Mouse (Mus musculus): ENCODE measurements around the gene Epm2a. TPM values are rescaled to one million over a fixed set of nuclear protein-coding genes. Genes with fewer than 3 reads are reported as not detected.

The Epm2a gene
- total RNA-seq (2014; rRNA removed; ENCODE audit: low replicate concordance) (9.1 and 13.3 TPM in 2 replicates), polyA plus RNA-seq (2015; fragmentation: Nextera tagmentation; extraction: Ambion mirVana) (1.1 and 1.3 TPM in 2 replicates)

DNA sequence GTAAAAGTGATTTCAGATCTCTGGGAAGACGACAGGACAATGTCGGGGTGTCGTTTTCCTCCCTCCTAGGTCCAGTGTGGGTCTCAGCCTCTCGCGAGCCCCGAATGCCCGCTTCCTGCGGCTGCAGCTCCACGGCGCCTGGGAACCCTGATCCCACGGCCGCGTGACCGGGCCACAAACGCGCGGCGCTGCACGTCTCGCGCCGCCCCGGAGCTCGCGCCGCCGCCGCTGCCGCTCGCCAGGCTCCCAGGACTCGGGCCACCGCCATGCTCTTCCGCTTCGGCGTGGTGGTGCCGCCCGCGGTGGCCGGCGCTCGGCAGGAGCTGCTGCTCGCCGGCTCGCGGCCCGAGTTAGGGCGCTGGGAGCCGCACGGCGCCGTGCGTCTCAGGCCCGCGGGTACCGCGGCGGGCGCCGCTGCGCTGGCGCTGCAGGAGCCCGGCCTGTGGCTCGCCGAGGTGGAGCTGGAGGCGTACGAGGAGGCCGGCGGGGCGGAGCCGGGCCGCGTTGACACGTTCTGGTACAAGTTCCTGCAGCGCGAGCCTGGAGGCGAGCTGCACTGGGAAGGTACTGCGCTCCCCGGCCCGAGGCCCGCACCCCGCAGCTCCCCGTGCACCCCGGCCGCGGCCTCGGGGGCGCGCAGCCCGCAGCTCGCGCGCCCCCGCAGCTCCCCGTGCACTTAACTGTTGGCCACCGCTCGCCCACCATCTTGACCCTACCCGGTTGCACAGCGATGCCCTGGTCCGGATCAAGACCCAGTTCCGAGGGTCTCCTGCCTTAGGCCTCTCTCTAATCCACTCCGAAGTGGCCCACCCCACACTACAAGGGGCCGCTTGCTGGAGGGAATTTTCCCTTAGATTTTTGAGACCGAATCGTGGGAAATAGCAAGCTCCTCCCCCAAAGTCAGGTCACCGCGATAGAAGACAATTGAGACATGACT lies at the start of gene Epm2a:
TSS of gene Epm2a (plus strand) at position 200 of the 937 bp plus-strand sequence.
- Histone ChIP-seq H3K36me3 (replicated peaks; ENCODE audit: control insufficient read depth, insufficient read depth, low read length) (no peaks in the 10 kb centered on the region), H3K27me3 (ENCODE audit: control insufficient read depth, insufficient read depth, low read length) (no peaks in the 10 kb centered on the region), H3K27ac (ENCODE audit: low read depth) (peak within 1 kb of the TSS; percentile 97), H3K4me2 (ENCODE audit: low read depth, low read length) (peak within 1 kb of the TSS; percentile 77), H3K9me3 (replicated peaks; ENCODE audit: control insufficient read depth, low read length) (no peaks in the 10 kb centered on the region), H3K9ac (replicated peaks; ENCODE audit: low read depth, low read length) (peak within 1 kb of the TSS; percentile 92), H3K4me1 (ENCODE audit: control insufficient read depth, insufficient read depth) (no peaks in the 10 kb centered on the region), H3K4me3 (ENCODE audit: low read depth, low read length) (peak within 1 kb of the TSS; percentile 78)
- TF ChIP-seq EP300 (IDR thresholded peaks at IDR 0.05; ENCODE audit: low read depth) (no peak), CTCF (IDR thresholded peaks at IDR 0.05; ENCODE audit: low read depth) (no peak)
- ATAC-seq (ENCODE audit: insufficient read depth, low read depth) = peak; percentile 95
- peak; percentile 80 for DNase-seq (ENCODE audit: low spot score)
- WGBS = under 1% methylated on average over 106 of the region's 106 CpGs

DNA sequence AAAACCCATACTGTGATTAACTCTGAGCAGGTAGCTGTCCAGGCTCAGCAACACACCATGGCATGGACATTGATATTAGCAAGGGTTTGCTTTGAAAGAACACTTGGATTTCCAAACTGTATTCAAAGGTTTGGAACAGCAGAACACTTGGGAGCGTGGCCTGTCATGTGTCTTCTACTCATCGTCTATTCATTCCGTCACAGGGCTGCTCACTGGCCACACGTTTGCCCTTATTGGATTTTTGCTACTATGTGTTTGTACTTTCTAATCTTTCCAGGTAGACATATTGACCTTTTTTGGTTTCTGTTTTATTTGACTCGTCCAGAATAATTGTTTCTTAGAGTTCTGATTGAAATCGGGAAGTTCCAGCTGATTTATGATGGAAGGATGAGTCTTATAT lies 44.8 kb upstream of the Epm2a start:
- no peak for ATAC-seq (ENCODE audit: insufficient read depth, low read depth)
- 87% methylated on average over 6 of the region's 6 CpGs for WGBS

DNA sequence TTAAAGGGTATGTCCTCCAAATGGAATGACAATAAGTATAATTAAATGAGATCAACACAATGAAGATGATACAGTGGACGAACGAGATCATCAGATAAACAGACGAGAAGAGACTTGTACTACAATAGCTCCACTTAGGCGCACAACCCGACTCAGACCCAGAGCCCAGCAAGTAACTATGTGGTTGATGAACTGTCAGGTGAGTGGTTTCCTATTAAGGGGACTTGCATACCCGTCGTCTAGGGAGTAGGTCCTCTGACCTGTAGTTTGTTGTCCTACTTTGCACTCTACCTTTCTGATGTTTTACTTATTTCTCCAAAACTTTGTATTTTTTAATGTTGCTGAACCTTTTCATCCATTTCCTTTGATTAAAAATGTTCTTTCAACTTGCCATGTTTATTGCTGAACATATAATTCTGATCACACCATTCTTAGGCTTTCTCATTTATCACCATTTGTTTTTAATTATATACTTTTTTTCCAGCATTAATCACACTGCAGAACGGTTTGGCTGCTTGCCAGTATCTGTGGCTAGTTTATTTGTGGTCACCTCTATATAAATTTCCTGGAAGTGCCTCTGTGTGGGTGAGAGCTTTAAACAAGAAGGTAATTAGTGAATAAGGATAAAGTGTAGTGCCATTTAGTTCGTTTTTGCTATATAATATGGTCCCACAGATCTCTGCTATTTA lies 37.7 kb upstream of the Epm2a start:
- Histone ChIP-seq H3K9ac (replicated peaks; ENCODE audit: low read depth, low read length) (no peak overlapping the region), H3K4me1 (ENCODE audit: control insufficient read depth, insufficient read depth) (peaks cover 10% of the 10 kb centered on the region; the same call in 1 of the 2 replicates), H3K36me3 (replicated peaks; ENCODE audit: control insufficient read depth, insufficient read depth, low read length) (no peaks in the 10 kb centered on the region), H3K27me3 (ENCODE audit: control insufficient read depth, insufficient read depth, low read length) (no peaks in the 10 kb centered on the region), H3K4me2 (ENCODE audit: low read depth, low read length) (no peak overlapping the region), H3K9me3 (replicated peaks; ENCODE audit: control insufficient read depth, low read length) (no peaks in the 10 kb centered on the region), H3K4me3 (ENCODE audit: low read depth, low read length) (no peak overlapping the region), H3K27ac (ENCODE audit: low read depth) (no peak overlapping the region)
- TF ChIP-seq CTCF (IDR thresholded peaks at IDR 0.05; ENCODE audit: low read depth) (no peak), EP300 (IDR thresholded peaks at IDR 0.05; ENCODE audit: low read depth) (no peak)
- DNase-seq (ENCODE audit: low spot score) (no peak), ATAC-seq (ENCODE audit: insufficient read depth, low read depth) (no peak)
- WGBS = 72% methylated on average over 9 of the region's 9 CpGs

More for the DNA sequence above, 44.8 kb upstream of the Epm2a start:
- H3K9ac ChIP-seq (replicated peaks; ENCODE audit: low read depth, low read length) = no peak overlapping the region
- H3K4me1 ChIP-seq (ENCODE audit: control insufficient read depth, insufficient read depth) = peaks cover 11% of the 10 kb centered on the region
- no peak overlapping the region for H3K27ac ChIP-seq (ENCODE audit: low read depth)
- TF ChIP-seq EP300 (IDR thresholded peaks at IDR 0.05; ENCODE audit: low read depth) (no peak), CTCF (IDR thresholded peaks at IDR 0.05; ENCODE audit: low read depth) (no peak)
- peaks cover 12% of the 10 kb centered on the region; the same call in 1 of the 2 replicates for H3K36me3 ChIP-seq (replicated peaks; ENCODE audit: control insufficient read depth, insufficient read depth, low read length)
- no peak overlapping the region for H3K4me3 ChIP-seq (ENCODE audit: low read depth, low read length)
- H3K4me2 ChIP-seq (ENCODE audit: low read depth, low read length) = no peak overlapping the region
- no peaks in the 10 kb centered on the region for H3K27me3 ChIP-seq (ENCODE audit: control insufficient read depth, insufficient read depth, low read length)
- DNase-seq (ENCODE audit: low spot score) = no peak
- no peaks in the 10 kb centered on the region for H3K9me3 ChIP-seq (replicated peaks; ENCODE audit: control insufficient read depth, low read length)

GRCm38 (mm10) chr10:11306054-11306367 lies 37.2 kb upstream of the Epm2a start:
- Histone ChIP-seq H3K36me3 (replicated peaks; ENCODE audit: control insufficient read depth, insufficient read depth, low read length) (no peaks in the 10 kb centered on the region), H3K4me1 (ENCODE audit: control insufficient read depth, insufficient read depth) (peaks cover 10% of the 10 kb centered on the region; the same call in 1 of the 2 replicates), H3K27ac (ENCODE audit: low read depth) (no peak overlapping the region), H3K4me3 (ENCODE audit: low read depth, low read length) (no peak overlapping the region), H3K9ac (replicated peaks; ENCODE audit: low read depth, low read length) (no peak overlapping the region), H3K9me3 (replicated peaks; ENCODE audit: control insufficient read depth, low read length) (no peaks in the 10 kb centered on the region), H3K4me2 (ENCODE audit: low read depth, low read length) (no peak overlapping the region), H3K27me3 (ENCODE audit: control insufficient read depth, insufficient read depth, low read length) (no peaks in the 10 kb centered on the region)
- no peak for DNase-seq (ENCODE audit: low spot score)
- TF ChIP-seq EP300 (IDR thresholded peaks at IDR 0.05; ENCODE audit: low read depth) (no peak), CTCF (IDR thresholded peaks at IDR 0.05; ENCODE audit: low read depth) (no peak)
- 38% methylated on average over 2 of the region's 2 CpGs for WGBS
- no peak for ATAC-seq (ENCODE audit: insufficient read depth, low read depth)

GRCm38 (mm10) chr10:11309866-11310265 lies 33.3 kb upstream of the Epm2a start:
- WGBS = 74% methylated on average over 1 of the region's 1 CpGs
- ATAC-seq (ENCODE audit: insufficient read depth, low read depth) (no peak), DNase-seq (ENCODE audit: low spot score) (no peak)
- no peak overlapping the region for H3K4me2 ChIP-seq (ENCODE audit: low read depth, low read length)
- no peaks in the 10 kb centered on the region for H3K27me3 ChIP-seq (ENCODE audit: control insufficient read depth, insufficient read depth, low read length)
- no peak overlapping the region for H3K9ac ChIP-seq (replicated peaks; ENCODE audit: low read depth, low read length)
- H3K36me3 ChIP-seq (replicated peaks; ENCODE audit: control insufficient read depth, insufficient read depth, low read length) = no peaks in the 10 kb centered on the region
- H3K4me3 ChIP-seq (ENCODE audit: low read depth, low read length) = no peak overlapping the region
- TF ChIP-seq CTCF (IDR thresholded peaks at IDR 0.05; ENCODE audit: low read depth) (no peak), EP300 (IDR thresholded peaks at IDR 0.05; ENCODE audit: low read depth) (no peak)
- H3K4me1 ChIP-seq (ENCODE audit: control insufficient read depth, insufficient read depth) = peaks cover 10% of the 10 kb centered on the region; the same call in 1 of the 2 replicates
- no peaks in the 10 kb centered on the region for H3K9me3 ChIP-seq (replicated peaks; ENCODE audit: control insufficient read depth, low read length)
- no peak overlapping the region for H3K27ac ChIP-seq (ENCODE audit: low read depth)
